Mouse (Mus musculus): ENCODE measurements around the gene Dok3.

DNA sequence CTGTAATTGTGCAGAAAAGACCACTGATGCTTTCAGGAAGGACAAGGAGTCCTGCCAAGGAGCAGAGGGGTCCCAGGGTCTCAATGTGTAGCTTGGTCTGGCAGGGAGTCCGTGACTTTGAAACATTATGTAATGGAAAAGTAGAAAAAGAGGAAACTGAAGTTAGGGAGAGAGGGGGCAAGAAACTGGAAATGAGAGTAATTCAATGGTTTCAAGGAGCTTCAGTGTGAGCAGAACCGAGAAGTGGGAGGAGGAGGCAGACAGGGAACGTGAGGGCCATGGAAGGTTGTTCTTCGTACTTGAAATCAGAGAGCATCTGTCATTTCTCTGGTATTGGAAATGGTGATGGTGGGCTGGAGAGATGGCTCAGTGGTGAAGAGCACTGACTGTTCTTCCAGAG lies 9.5 kb downstream of the Dok3 start:
- TF ChIP-seq POLR2A (IDR thresholded peaks at IDR 0.05; ENCODE audit: low read depth, low read length) (no peak), CTCF (IDR thresholded peaks at IDR 0.05; ENCODE audit: extremely low read depth, insufficient read length, insufficient replicate concordance, low read depth, low read length) (no peak)
